Mouse (Mus musculus): ENCODE measurements around the gene Btd.

Btd gene

DNA sequence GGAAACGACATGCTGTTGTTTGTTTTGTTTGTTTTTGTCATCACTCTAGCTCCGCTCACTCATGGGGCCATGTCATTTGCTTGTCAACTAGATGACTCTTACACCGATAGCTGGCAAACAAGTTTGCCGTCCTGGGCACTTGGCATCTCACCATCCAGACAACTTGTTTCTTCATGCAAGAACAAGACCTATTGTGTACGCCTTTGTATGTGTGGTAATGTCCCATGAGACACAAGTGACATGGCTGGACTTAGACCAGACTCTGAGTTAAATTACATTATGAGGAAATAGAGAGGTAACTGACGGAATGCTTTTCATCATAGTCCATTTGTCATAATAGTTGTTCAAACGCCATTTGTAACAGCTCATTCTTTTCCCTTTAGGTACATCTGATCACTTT is 5.1 kb downstream of the Btd start:
- in situ Hi-C loops (cut with MseI, MboI): no loop called here

DNA sequence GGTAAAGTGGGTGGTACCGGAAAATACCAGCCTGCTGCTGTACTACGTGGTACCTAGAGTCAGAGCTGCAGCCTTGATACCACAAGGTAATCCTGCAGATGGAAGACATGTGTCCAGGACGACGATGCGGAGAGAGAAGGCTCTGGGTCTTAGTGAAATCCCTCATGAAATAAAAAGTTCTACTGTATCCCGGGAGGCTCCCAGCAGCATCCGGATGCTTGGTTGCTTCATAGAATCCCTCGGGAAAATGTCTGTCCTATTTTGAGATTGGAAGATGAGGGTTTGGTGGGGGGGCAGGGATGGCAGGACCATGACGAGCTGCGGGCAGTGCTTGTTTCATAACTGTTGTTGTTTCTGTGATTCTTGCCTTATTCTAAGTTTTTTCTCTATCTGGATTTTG is 7.2 kb downstream of the Btd start:
- in situ Hi-C loops (cut with MseI, MboI): no loop called here

DNA sequence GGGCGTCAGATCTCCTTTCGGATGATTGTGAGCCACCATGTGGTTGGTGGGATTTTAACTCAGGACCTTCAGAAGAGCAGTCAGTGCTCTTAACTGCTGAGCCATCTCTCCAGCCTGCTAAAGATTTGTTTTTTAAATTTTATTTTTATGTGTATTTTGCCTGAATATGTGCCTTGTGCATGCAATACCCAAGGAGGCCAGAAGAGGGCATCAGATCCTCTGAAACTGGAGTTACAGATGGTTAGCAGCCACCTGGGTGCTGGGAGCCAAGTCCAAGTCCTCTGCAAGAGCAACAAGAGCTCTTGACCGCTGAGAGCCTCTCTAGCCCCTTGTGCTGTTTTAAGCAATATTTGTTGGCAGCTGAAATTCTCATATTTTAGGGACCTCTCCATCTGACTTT is 9.5 kb downstream of the Btd start:
- in situ Hi-C loops (cut with MseI, MboI): loop anchor here (5.0 to 25.0 kb wide), 3 partner anchors 137 to 412 kb away; no protein-coding TSS in a partner anchor

DNA sequence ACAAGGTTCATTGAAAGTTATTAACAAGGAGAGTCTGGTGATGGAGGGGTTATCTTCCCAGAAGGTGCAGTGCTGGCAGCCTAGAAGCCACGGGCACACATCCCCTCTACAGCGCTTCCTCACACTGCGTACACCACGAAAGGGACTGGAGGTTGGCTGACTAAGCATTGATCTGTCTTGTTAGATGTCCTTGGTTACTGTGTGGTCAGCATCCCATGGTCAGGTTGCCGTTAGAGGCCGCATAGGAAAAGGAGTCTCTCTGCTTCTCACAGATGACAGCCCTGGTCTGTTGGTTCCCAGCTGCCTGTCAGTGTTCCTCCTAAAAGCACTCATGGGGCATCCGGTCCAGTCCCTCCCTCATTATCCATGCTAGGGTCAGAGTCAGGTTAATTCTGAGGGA is 10.4 kb downstream of the Btd start:
- in situ Hi-C loops (cut with MseI, MboI): loop anchor here (5.0 to 25.0 kb wide), 3 partner anchors 136 to 411 kb away; no protein-coding TSS in a partner anchor

DNA sequence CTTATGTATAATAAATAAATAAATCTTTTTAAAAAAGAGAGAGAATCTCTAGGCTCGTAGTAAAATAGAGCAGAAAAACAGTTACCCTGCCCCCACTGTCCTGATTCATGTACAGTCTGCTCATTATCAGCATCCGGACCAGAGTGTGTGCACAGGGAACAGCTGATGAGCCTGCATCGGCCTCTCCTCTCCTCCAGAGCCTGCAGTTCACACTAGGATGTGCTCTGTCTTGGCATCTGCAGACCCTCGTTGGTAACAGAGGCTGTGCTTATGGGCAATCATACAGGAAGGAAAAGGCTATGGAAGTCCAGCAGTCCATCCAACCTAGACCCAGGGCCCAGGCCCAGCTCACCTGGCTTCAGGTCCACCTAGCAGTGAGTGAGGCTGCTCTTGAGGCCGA is 11.3 kb downstream of the Btd start:
- in situ Hi-C loops (cut with MseI, MboI): loop anchor here (5.0 to 25.0 kb wide), 3 partner anchors 135 to 410 kb away; no protein-coding TSS in a partner anchor

DNA sequence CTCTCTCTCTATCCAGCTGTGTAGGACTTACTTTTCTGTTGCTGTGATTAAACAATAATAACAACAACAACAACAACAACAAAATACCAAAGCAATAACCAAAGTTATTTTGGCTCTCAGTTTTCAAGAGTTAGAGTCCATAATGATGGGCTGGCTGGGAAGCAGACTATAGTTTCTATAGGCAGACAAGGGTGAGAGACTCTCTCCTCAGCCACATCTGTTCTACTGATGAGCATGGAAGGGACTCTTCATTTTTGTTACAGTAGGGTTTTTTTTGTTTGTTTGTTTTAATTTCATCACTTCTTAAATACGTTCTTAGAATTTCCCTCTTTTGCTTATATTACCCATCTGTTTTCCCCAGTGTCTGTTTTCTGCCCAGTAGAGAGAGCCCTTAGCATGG is 11.8 kb downstream of the Btd start:
- in situ Hi-C loops (cut with MseI, MboI): loop anchor here (5.0 to 25.0 kb wide), 3 partner anchors 135 to 410 kb away; no protein-coding TSS in a partner anchor

DNA sequence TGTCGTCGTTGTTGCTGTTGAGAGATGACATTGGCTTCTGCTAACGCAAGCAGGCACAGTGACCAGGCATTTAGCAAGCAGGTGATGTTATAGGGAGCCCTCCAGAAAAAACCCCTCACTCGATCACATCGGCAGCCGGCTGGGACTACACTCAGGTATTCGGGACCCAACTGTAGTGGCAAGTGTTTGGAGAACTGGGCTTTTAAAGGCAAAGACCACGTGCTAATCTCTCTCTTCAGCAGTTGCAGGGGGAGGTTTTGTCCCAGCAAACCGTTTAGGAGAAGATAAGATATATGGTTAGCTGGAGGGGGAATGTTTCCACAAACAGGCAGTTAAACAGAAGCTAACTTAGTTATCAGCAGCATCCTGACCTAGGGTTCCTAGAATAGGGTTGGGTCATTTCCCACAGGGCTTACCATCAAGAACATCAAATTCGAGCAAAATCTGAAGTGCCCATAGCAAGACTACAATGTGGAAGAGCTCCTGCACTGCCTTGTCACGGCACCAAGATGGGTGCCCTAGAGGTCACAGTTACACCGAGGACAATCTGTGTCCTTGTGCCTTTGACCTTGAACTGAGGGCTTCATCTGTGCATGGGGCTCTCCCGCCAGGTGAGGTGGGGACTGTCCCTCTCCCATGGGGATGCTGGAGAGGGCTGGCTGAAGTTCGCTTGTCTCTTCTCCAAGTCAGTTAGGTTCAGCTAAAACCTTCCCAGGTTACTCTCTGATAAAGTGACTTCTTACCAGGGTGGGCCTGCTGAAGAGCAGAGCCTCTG is 12.5 kb downstream of the Btd start:
- in situ Hi-C loops (cut with MseI, MboI): loop anchor here (5.0 to 25.0 kb wide), 3 partner anchors 134 to 409 kb away; no protein-coding TSS in a partner anchor

DNA sequence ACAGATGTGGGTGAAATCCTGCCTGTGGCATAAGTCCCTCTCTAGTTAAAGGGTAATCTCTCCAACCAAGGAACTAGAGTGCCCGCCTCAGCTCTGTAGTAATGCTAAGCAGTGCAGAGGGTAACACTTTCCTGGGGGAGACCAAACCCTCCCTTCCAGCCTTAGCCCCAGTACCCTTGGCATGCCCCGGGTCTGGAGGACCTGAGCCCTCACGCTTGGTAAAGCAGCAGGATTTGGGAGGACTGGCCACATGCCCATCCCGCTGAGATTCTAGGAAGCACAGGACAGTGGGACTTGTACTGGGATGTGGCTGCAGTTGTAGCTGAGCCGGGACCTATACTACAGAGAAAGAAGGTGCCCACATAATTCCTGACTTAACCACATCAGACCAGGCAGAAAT is 14.0 kb downstream of the Btd start:
- in situ Hi-C loops (cut with MseI, MboI): loop anchor here (5.0 to 25.0 kb wide), 4 partner anchors 132 to 407 kb away; no protein-coding TSS in a partner anchor

DNA sequence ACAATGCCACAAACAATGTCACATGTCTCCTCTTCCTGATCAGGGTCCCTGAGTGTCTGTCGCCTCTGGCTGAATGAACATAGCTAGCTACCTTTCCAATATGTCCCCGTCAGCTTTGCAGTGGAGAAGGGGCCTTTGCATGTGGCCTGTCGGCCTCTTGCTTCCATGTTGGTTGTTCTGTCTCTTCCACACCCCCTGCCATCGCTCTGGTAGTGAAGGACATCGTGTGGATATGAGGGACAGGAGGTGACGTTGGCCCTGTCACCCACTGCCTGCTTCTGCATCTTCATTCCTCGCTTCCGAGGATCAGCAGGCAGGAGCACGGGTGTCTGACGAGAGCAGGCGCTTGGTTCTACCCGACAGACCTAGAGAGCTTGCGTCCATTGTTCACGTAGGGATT is 14.6 kb downstream of the Btd start:
- in situ Hi-C loops (cut with MseI, MboI): loop anchor here in 1 of 2 experiments (5.0 to 25.0 kb wide), 3 partner anchors 137 to 407 kb away; no protein-coding TSS in a partner anchor

DNA sequence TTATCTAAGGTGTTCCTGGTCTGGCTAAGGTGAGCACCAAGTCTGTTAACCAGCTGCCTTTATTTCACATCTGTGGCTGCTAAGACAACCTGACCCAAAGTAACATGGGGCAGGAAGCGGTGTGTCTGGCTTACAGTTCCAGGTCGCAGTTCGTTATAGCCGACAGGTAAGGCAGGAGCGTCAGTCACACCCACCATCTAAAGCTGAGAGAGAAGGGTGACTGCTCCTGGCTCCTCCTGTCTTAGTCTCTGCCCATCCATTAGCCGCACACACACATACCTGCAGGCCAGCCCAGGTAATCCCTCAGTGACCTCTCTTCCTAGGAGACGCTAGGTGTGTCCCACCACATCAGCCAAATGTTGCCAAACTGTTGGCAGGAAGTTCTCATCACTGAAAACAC is 15.6 kb downstream of the Btd start:
- in situ Hi-C loops (cut with MseI, MboI): loop anchor here in 1 of 2 experiments (5.0 to 25.0 kb wide), 3 partner anchors 136 to 406 kb away; no protein-coding TSS in a partner anchor

DNA sequence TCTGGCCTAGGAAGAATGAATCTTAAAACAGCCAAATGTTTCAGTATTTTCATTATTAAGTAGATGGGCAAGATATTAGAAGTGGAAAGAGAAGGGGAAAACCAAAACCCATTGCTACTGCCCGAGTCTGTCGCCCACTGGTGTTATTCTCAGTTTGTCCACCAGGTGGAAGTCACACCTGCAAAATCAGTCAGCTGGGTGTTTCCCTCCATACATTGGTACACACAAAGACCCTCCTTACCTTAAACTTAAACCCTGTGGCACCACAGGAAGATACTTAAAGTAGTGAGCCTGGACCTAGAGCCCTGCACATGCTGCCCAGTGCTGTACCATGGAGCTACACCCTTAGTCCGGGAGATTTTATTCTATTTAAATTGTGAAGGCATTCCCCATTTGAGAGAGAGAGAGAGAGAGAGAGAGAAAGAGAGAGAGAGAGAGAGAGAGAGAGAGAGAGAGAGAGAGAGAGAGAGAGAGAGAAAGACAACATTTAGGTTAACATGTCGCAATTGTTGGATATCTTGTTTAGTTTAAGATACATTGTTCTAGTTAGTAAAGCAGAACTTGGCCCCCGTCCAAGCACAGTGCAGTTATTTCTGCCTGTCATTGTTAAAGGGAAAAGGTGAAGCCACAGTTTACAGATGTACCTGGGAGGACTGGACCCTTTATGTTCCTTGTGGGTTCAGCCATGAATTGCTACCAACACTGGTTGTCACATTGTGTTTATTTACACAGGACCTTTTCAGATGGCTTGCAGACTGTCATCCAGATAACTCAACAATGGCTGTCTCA is 16.2 kb downstream of the Btd start:
- in situ Hi-C loops (cut with MseI, MboI): loop anchor here in 1 of 2 experiments (5.0 to 25.0 kb wide), 3 partner anchors 135 to 405 kb away; no protein-coding TSS in a partner anchor

DNA sequence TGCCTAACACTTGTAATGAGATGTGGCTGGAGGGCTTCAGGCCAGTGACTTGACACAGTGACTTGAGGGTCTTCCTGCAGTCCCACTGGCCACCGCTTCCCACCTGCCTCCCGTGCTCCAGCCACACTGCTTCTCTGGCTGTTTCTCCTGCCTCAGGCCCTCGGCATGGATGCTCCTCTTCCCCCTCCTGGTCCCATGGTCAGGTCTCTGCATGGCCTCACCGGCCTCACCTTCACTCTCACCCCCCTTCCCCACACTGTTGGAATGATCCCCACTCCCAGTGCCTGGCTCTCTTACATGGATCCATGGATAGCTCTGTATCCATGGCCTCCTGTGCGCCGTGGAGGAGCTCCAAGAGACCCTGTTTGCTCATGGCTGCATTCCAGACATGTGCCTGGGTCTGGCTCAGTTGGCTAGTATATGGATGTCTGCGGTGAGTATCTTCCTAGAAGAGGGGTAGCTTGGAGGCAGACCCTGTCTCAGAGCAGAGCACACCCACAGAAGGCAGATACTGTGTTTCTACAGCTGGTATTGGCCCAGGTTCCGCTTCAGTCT is 17.4 kb downstream of the Btd start:
- in situ Hi-C loops (cut with MseI, MboI): loop anchor here in 1 of 2 experiments (5.0 to 25.0 kb wide), 3 partner anchors 134 to 404 kb away; no protein-coding TSS in a partner anchor

DNA sequence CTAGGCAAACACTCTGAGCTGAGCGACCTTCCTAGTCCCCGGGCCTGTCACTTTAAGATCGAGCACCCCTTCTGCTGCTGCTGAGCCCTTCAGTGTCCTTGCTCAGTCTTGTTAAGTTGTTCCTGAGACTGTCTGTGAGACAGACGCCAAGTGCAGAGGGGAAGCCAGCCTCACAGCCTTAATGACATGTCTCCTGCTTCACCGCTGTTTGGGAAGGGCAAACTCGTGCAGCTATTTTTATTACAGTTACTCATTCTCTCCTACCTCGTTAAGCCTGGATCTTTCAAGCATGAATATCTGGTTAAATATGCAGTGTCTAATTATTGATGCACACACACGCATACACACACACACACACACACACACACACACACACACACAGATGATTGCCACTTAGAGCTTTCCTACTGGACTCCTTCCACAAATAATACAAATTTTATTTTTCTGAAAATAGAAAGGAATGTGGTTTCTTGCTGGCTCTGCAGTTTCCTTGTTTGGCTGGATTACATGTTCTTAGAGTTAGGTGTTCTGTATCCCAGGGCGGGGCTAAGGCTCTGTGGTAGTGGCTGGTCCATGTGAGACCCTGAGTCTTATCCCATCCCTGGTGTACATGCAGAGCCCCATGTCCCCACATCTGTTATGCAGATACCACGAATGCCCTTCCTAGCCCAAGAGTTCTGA is 18.8 kb downstream of the Btd start:
- in situ Hi-C loops (cut with MseI, MboI): loop anchor here in 1 of 2 experiments (5.0 to 25.0 kb wide), 3 partner anchors 133 to 403 kb away; no protein-coding TSS in a partner anchor

DNA sequence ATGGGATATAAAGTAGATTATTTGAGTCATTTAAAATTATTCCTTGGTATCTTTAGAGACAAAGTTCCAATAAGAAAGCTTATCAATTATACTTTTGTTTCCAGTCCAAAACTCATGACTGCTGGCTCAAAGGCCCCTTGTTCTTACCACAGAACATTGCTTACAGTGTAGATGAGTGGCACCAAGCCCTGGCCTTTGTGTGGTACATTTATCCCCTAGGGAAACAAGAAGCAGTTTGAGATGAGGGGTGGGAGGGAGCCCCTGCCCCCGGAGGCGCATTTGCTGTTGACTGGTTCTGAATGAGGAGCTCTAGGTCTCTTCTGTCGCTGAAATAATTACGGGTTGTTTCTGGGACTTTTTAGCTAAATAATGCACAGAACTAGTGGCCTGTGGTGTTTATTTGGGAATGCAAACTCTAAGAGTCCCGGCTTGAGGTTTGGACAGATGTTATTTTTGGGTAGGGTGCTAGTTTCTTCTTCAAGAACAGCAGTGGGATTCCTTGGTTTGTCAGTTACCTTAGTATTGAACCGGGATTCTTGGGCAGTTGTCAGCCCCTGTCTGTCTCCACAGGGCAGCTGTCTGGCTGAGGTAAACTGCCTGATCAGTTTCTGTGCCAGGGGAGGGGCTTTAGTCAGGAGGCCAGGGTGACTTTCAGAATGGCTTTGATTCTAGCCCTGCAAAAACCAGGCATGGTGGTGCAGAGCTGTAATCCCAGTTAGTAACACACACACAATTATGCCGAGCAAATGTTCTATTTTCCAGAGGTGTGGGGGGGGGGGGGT is 19.7 kb downstream of the Btd start:
- in situ Hi-C loops (cut with MseI, MboI): loop anchor here in 1 of 2 experiments (25.0 kb wide), 2 partner anchors 277 to 402 kb away; no protein-coding TSS in a partner anchor

DNA sequence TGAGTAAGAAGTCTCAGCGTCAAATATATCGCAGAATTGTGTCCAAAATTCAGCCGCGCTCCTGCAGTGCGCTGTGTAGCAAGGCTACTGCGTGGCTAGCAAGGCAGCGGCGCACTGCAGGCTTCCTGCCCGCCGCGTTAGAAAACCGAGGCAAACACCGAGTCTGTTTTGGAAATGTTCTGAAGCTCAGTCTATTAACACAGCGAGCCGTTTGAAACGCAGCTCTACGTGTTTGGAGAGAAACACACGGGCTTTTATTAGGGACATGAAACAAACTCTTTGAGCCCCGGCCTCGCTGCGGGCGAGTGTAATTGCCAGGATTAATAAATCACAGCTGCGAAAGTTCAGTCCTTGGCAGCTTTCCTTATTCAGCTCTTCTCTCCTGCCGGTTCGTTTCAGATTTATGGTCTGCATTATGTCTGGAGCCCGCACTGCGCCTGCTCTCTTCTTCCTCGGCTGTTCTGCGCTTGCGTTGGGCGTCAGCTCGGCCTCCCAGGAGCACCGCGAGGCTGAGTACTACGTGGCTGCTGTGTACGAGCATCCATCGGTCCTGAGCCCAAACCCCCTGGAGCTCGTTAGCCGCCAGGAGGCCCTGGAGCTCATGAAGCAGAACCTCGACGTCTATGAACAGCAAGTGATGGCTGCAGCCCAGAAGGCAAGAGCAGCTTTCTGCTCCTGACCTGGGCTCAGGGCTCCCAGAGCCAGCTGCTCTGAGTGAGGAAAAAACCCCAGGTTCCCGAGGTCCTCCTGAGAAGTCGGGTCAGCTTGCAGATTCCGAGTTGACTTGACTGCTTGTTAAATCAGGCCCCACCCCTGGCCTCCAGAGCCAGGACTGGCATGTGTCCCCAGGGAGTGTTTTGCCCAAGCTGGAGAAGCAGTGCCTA is 21.1 kb downstream of the Btd start:
- in situ Hi-C loops (cut with MseI, MboI): loop anchor here in 1 of 2 experiments (25.0 kb wide), 2 partner anchors 275 to 400 kb away; no protein-coding TSS in a partner anchor

DNA sequence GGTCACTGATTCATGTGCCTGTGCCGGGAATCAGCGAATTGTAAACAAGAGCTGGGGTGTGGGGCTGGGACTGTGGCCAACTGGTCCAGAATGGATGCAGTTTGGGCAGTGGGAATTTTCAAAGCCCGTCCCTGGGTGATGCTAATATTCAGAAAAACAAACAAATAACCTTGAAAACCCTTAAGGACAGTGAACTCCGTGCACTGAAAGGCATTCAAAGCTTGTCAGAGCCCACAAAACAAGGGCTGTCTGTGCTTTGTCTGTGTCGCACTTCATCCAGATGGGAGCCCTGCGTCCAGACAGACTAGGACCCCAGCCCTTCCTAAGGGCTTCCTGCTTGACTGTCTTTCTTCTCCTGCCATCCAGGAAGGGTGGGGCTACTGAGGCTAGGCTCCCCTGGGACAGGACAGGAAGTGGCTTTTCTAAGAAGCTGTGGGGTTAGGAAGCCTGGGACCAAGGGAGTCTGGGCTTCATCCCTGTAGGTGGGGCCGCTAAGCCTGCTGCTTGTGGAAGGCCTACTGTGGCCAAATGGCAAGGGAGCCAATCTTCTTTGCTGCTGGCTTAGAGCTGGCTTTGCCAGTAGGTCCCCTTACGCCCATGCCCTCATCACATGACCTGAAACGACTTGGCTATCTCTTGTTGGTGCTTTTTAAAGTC is 21.9 kb downstream of the Btd start:
- in situ Hi-C loops (cut with MseI, MboI): loop anchor here in 1 of 2 experiments (25.0 kb wide), 2 partner anchors 275 to 400 kb away; no protein-coding TSS in a partner anchor

DNA sequence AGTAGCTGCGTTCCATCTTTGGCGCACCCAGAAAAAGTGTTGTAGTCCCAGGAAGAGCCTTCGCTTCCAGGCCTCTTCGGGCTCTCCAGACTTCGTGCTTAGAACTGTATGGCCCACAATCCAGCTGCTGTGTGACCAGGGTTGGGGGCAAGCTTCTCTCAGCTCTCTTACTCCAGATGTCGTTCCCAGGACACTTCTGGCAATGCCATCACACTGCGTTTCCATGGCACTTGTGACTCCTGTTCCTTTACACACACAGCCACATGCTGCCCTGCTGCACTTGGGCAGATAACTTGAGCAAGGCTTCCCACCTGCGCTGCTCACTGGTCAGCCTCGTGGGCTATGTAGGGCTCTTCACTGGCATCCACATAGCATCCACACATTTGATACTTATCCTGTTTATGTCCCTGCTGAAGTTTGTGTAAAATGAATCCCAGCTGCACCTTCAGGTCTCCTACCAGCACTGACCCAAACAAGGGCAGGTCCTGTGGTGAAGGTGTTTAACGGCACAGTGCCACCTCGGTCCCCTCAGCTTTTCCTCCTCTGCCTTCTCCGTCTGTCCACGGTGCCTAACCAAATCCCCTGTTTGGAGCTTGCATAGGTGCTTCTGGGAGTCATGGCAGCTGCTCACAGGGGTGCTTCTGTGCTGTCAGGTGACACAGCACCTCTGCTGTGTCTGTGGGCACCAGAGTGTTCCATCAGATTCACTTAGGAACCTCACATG is 22.7 kb downstream of the Btd start:
- in situ Hi-C loops (cut with MseI, MboI): loop anchor here in 1 of 2 experiments (25.0 kb wide), 2 partner anchors 274 to 399 kb away; no protein-coding TSS in a partner anchor
